Mouse (Mus musculus) heart, postnatal 0 days (tissue): ENCODE results near the gene Prkch.

ENCODE experiments used
- CTCF ChIP-seq: IDR thresholded peaks from 2 replicates; pipeline ENCODE4 v1.5.1; 2016; ENCODE audit warnings: antibody characterized with exemption, control low read depth, low read depth
- EP300 ChIP-seq: IDR thresholded peaks from 2 replicates; pipeline ENCODE4 v1.6.1; 2016; ENCODE audit warnings: antibody characterized with exemption, low read depth

DNA sequence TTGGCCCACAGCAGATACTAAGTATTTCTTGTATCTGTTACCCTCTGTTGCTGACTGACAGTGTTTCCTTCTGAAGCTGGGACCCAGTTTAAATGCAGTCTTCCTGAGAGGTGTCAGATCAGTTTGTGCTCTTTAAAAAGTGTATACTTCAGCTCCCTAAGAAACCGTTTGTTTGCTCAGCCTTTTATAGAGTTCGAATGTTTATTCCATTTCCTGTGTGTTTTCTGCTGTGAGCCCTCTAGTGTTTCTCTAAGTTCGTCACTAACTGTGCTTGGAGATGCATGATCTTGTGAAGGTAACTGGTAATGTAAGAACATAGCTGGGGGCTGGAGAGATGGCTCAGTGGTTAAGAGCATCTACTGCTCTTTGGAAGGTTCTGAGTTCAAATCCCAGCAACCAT, 27.1 kb downstream of the Prkch start:
- no peak for TF ChIP-seq EP300
- no peak for TF ChIP-seq CTCF
